Mouse (Mus musculus) limb, embryonic 13.5 days (tissue): Measurements from ENCODE around the gene Prss16. TPM values are rescaled to one million over a fixed set of nuclear protein-coding genes. Genes with fewer than 3 reads are reported as not detected.
"Not testable (repeated sequence)": the region's sequence is repeated elsewhere in the genome, so short reads cannot be mapped to it uniquely, and the experiment has no call there.

Experiments
- ATAC-seq: fragments of 200-750 bp; cut with Nextera tagmentation; 2 replicates; pipeline ENCODE4 v1.8.0; 2017; ENCODE audit warnings: low read depth, moderate number of reproducible peaks, moderate TSS enrichment; ENCODE audit not compliant: low FRiP score
- H3K27ac ChIP-seq: fragments of 300-500 bp; sonication (generic); 2 replicates; pipeline ENCODE4 v1.5.1; 2015; ENCODE audit warnings: inconsistent platforms, mild to moderate bottlenecking, moderate library complexity
- H3K27me3 ChIP-seq: fragments of 300-500 bp; sonication (generic); 2 replicates; pipeline ENCODE4 v1.6.1; 2015; ENCODE audit warnings: mild to moderate bottlenecking, inconsistent platforms
- H3K36me3 ChIP-seq: fragments of 300-500 bp; sonication (generic); 2 replicates; pipeline ENCODE4 v1.6.1; 2015; ENCODE audit warnings: inconsistent platforms, mild to moderate bottlenecking, moderate library complexity
- H3K4me1 ChIP-seq: fragments of 300-500 bp; sonication (generic); 2 replicates; pipeline ENCODE4 v1.6.1; 2015; ENCODE audit warnings: inconsistent platforms
- H3K4me2 ChIP-seq: fragments of 300-500 bp; sonication (generic); replicated peaks from 2 replicates; pipeline ENCODE4 v1.6.1; 2015; ENCODE audit warnings: inconsistent platforms, mild to moderate bottlenecking, moderate library complexity
- H3K4me3 ChIP-seq: fragments of 300-500 bp; sonication (generic); 2 replicates; pipeline ENCODE4 v1.5.1; 2015; ENCODE audit warnings: moderate library complexity, mild to moderate bottlenecking, inconsistent platforms
- H3K9ac ChIP-seq: fragments of 300-500 bp; sonication (generic); 2 replicates; pipeline ENCODE4 v1.6.1; 2015; ENCODE audit warnings: mild to moderate bottlenecking, inconsistent platforms
- H3K9me3 ChIP-seq: fragments of 300-500 bp; sonication (generic); 2 replicates; pipeline ENCODE4 v1.6.1; 2016; ENCODE audit warnings: inconsistent platforms
- WGBS: fragments of 180-500 bp; shearing (Covaris S2); methylation state at CpG from one replicate; pipeline ENCODE4 v1.1.7; 2015; 5-methylcytosine and 5-hydroxymethylcytosine counted together
- polyA plus RNA-seq: library from polyadenylated mRNA; unstranded; fragments of >200 nt; fragmentation: Nextera tagmentation; extraction: Ambion mirVana; gene quantifications from 2 replicates; pipeline ENCODE4 v1.2.1, GENCODE M21; 2015

The Prss16 gene
- 0.98 and 1.1 TPM in 2 replicates for polyA plus RNA-seq

DNA sequence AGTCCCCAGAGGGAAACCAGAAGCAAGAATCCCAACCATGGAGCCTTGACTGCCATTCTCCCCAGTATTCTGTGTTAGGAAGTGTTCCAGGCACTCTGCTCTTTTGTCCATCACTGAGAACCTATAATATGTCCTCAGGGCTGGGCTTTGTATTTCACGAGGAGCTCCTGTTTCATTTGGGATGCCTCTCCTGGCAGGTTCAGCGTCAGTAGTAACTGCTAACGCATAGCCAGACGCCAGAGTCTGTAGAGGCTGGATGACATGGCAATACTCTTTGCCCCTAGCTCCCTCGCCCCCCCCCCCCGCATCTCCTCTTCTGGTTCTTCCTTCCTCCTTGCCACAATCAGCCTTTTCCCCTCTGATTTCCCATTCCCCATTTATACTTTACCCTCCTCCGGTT, at the start of gene Prss16:
Prss16 (minus strand) TSS at position 101 of the 400 bp plus-strand sequence.
- H3K9me3 ChIP-seq = no peaks in the 10 kb centered on the region
- ATAC-seq = no peak
- H3K36me3 ChIP-seq = no peaks in the 10 kb centered on the region
- WGBS = 19% methylated on average over 6 of the region's 7 CpGs
- H3K4me3 ChIP-seq = no peak within 1 kb of the TSS
- H3K27ac ChIP-seq = no peak within 1 kb of the TSS
- no peak within 1 kb of the TSS for H3K9ac ChIP-seq
- H3K4me2 ChIP-seq = no peak within 1 kb of the TSS
- peaks cover 15% of the 10 kb centered on the region for H3K4me1 ChIP-seq
- peaks cover 93% of the 10 kb centered on the region for H3K27me3 ChIP-seq

DNA sequence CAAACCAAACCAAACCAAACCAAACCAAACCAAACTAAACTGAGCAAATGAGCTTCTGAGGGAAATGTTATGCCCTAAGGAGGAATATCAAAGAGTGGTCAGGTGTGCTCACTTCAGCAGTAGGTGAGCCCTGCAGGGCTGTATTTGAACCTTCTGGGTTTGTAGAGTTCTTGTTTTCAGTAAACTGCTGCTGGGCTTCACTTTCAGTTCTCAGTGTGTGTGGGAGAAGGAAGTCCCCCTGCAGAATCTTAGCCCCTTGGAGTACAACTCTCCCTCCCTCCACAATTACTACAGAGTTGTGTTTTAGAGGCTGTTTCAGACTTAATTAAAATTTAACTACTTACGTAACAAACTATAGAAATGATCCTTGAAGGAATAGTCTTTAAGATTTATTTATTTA, 44.2 kb upstream of the Prss16 start:
- no peak for ATAC-seq
- 88% methylated on average over 1 of the region's 1 CpGs for WGBS

DNA sequence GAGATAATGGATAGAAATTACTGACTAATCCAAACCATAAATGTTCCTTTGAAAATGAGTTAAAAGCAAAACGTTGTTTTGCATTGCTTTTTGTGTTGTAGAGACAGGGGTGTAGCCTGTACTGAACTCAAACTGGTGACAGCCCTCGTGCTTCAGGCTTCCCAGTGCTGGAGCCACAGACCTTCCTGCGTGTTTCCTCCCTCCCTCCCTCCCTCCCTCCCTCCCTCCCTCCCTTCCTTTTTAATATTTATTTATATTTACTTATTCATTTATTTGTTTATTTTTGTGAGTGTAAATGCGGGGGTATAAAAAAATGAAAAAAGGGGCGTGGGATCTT, 41.9 kb upstream of the Prss16 start:
- peak overlapping the region; percentile 75; the same call in 1 of the 2 replicates for H3K27ac ChIP-seq

More for the DNA sequence above, 44.2 kb upstream of the Prss16 start:
- H3K9ac ChIP-seq = no peak overlapping the region
- no peaks in the 10 kb centered on the region for H3K9me3 ChIP-seq
- H3K4me2 ChIP-seq = no peak overlapping the region
- no peaks in the 10 kb centered on the region for H3K36me3 ChIP-seq
- peaks cover 4% of the 10 kb centered on the region; the same call in 1 of the 2 replicates for H3K4me1 ChIP-seq
- H3K27ac ChIP-seq = no peak overlapping the region
- no peaks in the 10 kb centered on the region for H3K27me3 ChIP-seq
- H3K4me3 ChIP-seq = no peak overlapping the region

DNA sequence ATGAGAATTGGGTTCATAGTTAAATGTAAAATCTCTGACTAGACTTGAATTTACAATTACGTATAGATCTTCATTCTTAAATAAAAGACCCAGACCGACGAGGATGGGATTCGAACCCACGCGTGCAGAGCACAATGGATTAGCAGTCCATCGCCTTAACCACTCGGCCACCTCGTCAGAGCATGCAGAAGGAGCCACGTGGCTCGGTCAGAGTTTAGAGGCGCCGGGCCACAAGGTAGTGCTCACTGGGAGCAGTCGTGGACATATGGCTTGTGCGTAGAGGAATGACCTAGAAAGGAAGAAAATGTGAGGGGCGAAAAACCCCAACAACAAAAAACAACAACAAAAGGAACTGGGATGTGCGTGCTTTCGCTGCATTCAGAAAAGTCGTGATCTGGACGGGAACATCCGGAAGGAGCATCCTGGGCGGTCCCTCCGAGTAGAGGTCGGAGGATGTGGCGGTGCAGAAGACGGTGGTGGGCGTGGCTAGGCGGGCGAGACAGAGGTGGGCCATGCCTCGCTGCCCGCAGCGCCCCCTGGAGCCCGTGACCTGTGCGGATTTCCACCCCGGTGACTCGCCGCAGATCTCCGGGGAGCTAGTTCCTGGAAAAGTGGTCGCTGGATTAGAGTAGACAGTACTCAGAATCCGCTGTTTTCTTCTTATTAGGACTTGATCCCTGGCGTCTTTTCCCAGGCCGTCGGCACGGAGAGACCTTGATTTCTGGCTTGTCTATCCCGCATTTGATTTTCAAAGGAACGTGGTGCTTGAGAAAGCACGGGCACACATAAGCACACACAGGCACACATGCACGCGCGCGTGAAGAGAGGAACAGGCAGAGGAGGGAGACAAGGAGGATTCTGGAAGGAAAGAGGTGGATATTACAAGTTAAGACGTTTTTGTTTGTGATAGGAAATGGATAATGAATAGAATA, 41.3 kb upstream of the Prss16 start:
- WGBS = under 1% methylated on average over 52 of the region's 52 CpGs
- Histone ChIP-seq H3K9ac (peak overlapping the region; percentile 69), H3K4me3 (peak overlapping the region; percentile 52), H3K4me2 (peak overlapping the region; percentile 64), H3K27me3 (no peaks in the 10 kb centered on the region), H3K9me3 (no peaks in the 10 kb centered on the region), H3K36me3 (no peaks in the 10 kb centered on the region), H3K4me1 (peaks cover 4% of the 10 kb centered on the region; the same call in 1 of the 2 replicates), H3K27ac (peak overlapping the region; percentile 75)
- ATAC-seq = peak; percentile 93

More for the DNA sequence above, 41.9 kb upstream of the Prss16 start:
- Histone ChIP-seq H3K36me3 (no peaks in the 10 kb centered on the region), H3K4me1 (peaks cover 4% of the 10 kb centered on the region; the same call in 1 of the 2 replicates), H3K27me3 (no peaks in the 10 kb centered on the region), H3K9me3 (no peaks in the 10 kb centered on the region), H3K4me2 (peak overlapping the region; percentile 64), H3K9ac (peak overlapping the region; percentile 69), H3K4me3 (peak overlapping the region; percentile 52)
- ATAC-seq = no peak
- WGBS = 9% methylated on average over 5 of the region's 5 CpGs

DNA sequence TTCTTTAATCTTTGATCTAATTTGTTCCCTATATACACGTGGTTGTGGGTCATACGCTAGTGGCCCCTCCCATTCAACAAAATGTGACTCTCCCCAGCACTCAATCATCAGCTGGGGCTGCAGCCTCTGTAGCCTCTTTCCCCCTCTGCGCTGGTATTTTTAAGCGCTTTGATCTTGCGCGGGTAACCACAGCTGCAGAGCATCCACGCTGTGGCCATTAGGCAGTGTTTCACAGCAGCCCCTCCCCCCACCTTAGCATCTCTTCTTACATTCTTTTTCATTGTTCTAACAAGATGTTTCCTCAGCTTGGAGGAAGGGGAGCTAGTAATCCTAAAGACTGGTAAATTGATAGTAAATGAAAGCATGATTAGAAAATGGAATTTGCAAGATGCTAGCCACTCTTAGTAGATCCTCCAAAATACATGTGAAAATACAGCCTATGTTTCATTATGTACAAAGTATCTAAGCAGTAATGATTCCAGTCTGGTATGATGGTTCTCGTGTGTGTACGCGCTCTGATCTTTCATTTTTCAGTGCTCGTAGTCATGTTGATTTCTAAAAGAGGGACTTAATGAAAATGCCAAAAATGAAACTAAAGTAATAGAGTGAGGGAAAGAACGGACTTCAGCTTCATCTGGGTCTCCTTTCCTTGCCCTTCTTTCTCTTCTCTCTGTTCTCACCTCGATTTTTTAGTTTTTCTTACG, 40.3 kb upstream of the Prss16 start:
- peak; percentile 37 for ATAC-seq
- WGBS = 1% methylated on average over 14 of the region's 14 CpGs

DNA sequence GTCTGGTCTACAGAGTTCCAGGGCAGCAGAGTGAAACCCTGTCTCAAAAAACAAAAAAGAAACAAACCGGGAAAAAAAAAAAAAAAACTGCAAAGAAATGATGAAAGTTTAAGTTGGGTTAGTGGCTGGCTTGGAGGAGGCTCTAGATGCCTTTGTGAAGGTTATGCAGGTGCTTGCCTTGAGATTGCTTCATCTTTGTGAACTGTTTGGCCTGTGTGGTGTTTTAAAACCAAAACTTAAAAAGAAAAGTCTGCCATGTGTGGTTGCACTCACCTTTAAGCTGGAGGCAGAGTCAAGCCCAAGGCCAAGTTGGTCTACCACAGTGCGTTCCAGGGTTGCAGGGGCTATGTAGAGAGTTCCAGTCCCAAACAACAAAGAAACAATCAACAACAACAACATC, 39.5 kb upstream of the Prss16 start:
- no peak overlapping the region for H3K4me2 ChIP-seq
- H3K27ac ChIP-seq = no peak overlapping the region; the same call in 1 of the 2 replicates
- peaks cover 10% of the 10 kb centered on the region; the same call in 1 of the 2 replicates for H3K4me1 ChIP-seq
- no peaks in the 10 kb centered on the region for H3K9me3 ChIP-seq
- no peak for ATAC-seq
- H3K9ac ChIP-seq = no peak overlapping the region
- no peaks in the 10 kb centered on the region for H3K27me3 ChIP-seq
- H3K4me3 ChIP-seq = no peak overlapping the region
- 80% methylated on average over 2 of the region's 2 CpGs for WGBS
- H3K36me3 ChIP-seq = no peaks in the 10 kb centered on the region

More for the DNA sequence above, 40.3 kb upstream of the Prss16 start:
- Histone ChIP-seq H3K9me3 (no peaks in the 10 kb centered on the region), H3K4me3 (peak overlapping the region; percentile 52), H3K9ac (peak overlapping the region; percentile 45), H3K4me1 (peaks cover 4% of the 10 kb centered on the region; the same call in 1 of the 2 replicates), H3K27ac (peak overlapping the region; percentile 75), H3K4me2 (peak overlapping the region; percentile 64), H3K27me3 (no peaks in the 10 kb centered on the region), H3K36me3 (no peaks in the 10 kb centered on the region)

DNA sequence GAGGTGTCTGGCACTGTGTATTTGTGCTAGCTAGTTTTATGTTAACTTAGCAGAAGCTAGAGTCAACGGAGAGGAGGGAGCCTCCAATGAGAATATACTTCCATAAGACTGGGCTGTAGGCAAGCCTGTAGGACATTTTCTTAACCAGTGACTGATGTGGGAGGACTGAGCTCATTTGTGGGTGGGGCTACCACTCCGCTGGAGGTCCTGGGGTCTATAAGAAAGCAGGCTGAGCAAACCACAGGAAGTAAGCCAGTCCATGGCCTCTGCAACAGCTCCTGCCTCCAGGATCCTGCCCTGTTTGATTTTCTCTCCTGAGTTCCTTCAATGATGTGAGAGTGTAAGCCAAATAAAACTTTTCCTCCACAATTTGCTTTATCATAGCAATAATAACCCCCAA, 35.8 kb upstream of the Prss16 start:
- no peak overlapping the region for H3K4me2 ChIP-seq
- WGBS = 52% methylated on average over 2 of the region's 2 CpGs
- ATAC-seq = no peak

DNA sequence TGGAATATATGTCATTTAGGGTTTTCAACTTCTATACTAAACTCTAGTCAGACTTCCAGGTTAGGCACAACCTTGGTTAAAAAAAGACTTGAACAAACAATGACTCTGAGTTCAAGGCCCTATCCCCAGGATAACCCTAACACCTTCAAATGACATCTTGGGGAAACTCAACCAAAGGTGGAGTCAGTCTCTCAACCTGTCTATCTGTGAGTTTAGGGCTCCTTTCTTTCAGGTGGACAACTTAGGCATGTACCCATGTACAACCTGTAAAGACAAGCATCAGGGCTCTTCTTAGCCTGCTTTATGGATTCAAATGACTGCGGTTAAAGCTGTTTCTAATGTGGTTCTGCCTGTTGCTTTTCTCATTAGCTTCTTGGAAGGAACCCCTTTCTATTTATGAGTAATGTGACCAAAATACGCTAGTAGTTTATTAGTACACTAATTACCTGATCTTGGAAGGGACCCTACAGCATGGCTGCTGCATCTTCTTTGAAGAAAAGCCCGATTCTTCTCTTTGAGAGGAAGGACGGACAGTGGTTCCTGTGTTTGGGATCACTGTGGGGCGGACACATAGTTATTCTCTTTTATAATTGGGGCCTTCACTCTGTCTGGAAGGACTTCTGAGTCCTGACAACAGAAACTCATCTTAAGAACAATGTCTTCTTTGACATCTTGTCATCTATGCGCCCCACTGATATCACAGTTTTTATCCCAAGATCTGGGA, 35.1 kb upstream of the Prss16 start:
- whole genome bisulfite sequencing = 87% methylated on average over 6 of the region's 6 CpGs
- peak overlapping the region; percentile 43 for H3K4me3 ChIP-seq
- H3K4me2 ChIP-seq = peak overlapping the region; percentile 88
- ATAC-seq = no peak
- H3K9me3 ChIP-seq = no peaks in the 10 kb centered on the region
- H3K9ac ChIP-seq = no peak overlapping the region
- H3K27me3 ChIP-seq = no peaks in the 10 kb centered on the region
- H3K36me3 ChIP-seq = no peaks in the 10 kb centered on the region
- peaks cover 27% of the 10 kb centered on the region for H3K4me1 ChIP-seq
- H3K27ac ChIP-seq = peak overlapping the region; percentile 49; the same call in 1 of the 2 replicates

More for the DNA sequence above, 35.8 kb upstream of the Prss16 start:
- Histone ChIP-seq H3K36me3 (no peaks in the 10 kb centered on the region), H3K27ac (no peak overlapping the region), H3K4me1 (peaks cover 22% of the 10 kb centered on the region), H3K9ac (no peak overlapping the region), H3K27me3 (no peaks in the 10 kb centered on the region), H3K9me3 (no peaks in the 10 kb centered on the region), H3K4me3 (no peak overlapping the region)

DNA sequence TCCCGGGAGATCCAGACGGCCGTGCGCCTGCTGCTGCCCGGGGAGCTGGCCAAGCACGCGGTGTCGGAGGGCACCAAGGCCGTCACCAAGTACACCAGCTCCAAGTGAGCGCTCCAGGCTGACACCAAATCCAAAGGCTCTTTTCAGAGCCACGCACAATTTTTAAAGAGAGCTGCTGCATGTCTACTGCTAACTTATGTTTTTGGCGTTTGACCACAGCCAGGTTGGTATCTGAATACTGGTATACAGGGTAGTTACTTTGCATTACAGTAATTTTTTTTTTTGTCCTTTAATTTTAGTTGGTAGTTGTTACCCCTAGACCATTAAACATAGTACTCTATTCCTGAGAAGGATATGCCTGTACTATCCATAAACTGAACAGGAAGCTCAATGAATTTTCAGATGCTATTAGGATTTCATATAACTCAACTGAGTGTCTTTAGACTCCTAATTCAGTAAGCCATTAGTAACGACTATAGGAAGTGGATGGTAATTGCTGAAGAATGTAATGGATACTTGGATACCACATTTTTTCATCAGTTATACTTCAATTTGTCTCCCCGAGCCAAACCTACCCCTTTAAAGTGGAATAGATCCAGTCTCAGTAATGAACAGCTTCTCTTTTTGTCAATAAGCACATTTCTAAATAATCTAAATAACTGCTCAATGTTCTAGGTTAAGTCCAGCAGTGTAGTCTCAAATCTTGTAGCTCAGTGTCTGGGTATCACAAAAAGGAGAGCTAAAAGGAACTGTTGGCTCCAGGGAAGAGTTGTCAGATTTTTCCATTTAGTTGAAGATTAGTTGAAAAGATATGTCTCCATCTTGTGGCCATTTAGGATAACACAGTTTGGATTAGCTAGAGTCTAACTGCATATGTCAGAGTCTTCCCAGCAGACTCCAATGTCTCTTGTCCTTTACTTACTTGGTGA, 34.2 kb upstream of the Prss16 start:
- 2% methylated on average over 10 of the region's 14 CpGs for WGBS

DNA sequence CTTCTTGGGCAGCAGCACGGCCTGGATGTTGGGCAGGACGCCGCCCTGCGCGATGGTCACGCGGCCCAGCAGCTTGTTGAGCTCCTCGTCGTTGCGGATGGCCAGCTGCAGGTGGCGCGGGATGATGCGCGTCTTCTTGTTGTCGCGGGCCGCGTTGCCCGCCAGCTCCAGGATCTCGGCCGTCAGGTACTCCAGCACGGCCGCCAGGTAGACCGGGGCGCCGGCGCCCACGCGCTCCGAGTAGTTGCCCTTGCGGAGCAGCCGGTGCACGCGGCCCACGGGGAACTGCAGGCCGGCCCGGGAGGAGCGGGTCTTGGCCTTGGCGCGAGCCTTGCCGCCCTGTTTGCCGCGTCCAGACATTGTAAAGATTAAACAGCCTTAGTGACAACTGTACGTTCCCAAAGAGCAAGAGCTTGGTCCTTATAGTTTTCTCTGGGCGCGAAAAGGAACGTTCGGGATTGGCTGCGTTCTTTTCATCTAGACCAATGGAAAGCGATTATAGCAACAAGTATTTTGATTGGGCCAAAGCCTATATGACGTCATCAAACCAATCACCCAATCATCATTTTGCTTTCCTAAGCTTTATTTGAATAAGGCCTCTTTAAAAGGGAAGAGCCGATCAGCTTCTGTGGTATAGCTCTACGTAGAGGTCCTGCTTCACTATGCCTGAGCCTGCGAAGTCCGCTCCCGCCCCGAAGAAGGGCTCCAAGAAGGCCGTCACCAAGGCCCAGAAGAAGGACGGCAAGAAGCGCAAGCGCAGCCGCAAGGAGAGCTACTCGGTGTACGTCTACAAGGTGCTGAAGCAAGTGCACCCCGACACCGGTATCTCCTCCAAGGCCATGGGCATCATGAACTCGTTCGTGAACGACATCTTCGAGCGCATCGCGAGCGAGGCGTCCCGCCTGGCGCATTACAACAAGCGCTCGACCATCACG, 33.3 kb upstream of the Prss16 start, which contains the start of the genes Hist1h2ag and Hist1h2bj:
Hist1h2ag (minus strand) TSS at position 377 of the 935 bp plus-strand sequence.
Hist1h2bj (plus strand) TSS at position 647 of the 935 bp plus-strand sequence.
- not testable (repeated sequence) for H3K27me3 ChIP-seq, H3K36me3 ChIP-seq, H3K9me3 ChIP-seq
- peak within 1 kb of the TSS; percentile 46 for H3K4me3 ChIP-seq
- H3K4me1 ChIP-seq = peaks cover 27% of the 10 kb centered on the region
- peak within 1 kb of the TSS; percentile 96 for H3K27ac ChIP-seq
- under 1% methylated on average over 42 of the region's 80 CpGs for WGBS
- peak; percentile 90 for ATAC-seq
- peak within 1 kb of the TSS; percentile 72 for H3K9ac ChIP-seq
- peak within 1 kb of the TSS; percentile 88 for H3K4me2 ChIP-seq

More for the DNA sequence above, 34.2 kb upstream of the Prss16 start:
- H3K36me3 ChIP-seq = no peaks in the 10 kb centered on the region
- peak overlapping the region; percentile 82 for H3K27ac ChIP-seq
- peaks cover 27% of the 10 kb centered on the region for H3K4me1 ChIP-seq
- no peaks in the 10 kb centered on the region for H3K9me3 ChIP-seq
- H3K4me2 ChIP-seq = peak overlapping the region; percentile 88
- H3K27me3 ChIP-seq = no peaks in the 10 kb centered on the region
- H3K9ac ChIP-seq = peak overlapping the region; percentile 62
- ATAC-seq = 0 out of 2 replicates have a peak, but pooled peaks have one; percentile 2
- H3K4me3 ChIP-seq = peak overlapping the region; percentile 43
